Mouse (Mus musculus) E14TG2a.4 (cell line): ENCODE measurements at regions not wholly inside any gene's neighbourhood (a gene's known extent, or its start where the extent isn't known, plus 50 kb on each side); places are given as distances from the start of the nearest gene placed in this dataset.

Experiments used
- H3K27me3 ChIP-seq: 2 replicates; pipeline ENCODE4 v1.6.1; 2014; ENCODE audit warnings: low read length, control low read depth; ENCODE audit not compliant: insufficient read depth
- H3K36me3 ChIP-seq: 2 replicates; pipeline ENCODE4 v1.6.1; 2014; ENCODE audit warnings: low read length, control low read depth; ENCODE audit not compliant: insufficient read depth
- H3K4me1 ChIP-seq: replicated peaks from 2 replicates; pipeline ENCODE4 v1.6.1; 2014; ENCODE audit warnings: low read depth, low read length, control low read depth
- H3K4me3 ChIP-seq: replicated peaks from 2 replicates; pipeline ENCODE4 v1.5.1; 2014; ENCODE audit warnings: mild to moderate bottlenecking, low read length
- H3K9me3 ChIP-seq: 2 replicates; pipeline ENCODE4 v1.6.1; 2014; ENCODE audit warnings: low read length, control low read depth
- CTCF ChIP-seq: conservative IDR thresholded peaks from 2 replicates; pipeline ENCODE4 v1.5.1; 2014; ENCODE audit warnings: low read length
- NANOG ChIP-seq: IDR thresholded peaks from 2 replicates; pipeline ENCODE4 v1.6.1; 2014; ENCODE audit warnings: borderline replicate concordance, low read length, mixed read lengths
- POU5F1 ChIP-seq: IDR thresholded peaks from 2 replicates; pipeline ENCODE4 v1.6.1; 2014; ENCODE audit warnings: low read length, borderline replicate concordance

- H3K9me3 ChIP-seq, result no peaks in the 10 kb centered on the region
- TF ChIP-seq POU5F1, result no peak
- no peak for TF ChIP-seq NANOG
- no peak for TF ChIP-seq CTCF
- H3K36me3 ChIP-seq, result no peaks in the 10 kb centered on the region; the same call in 1 of the 2 replicates
- H3K27me3 ChIP-seq, result no peaks in the 10 kb centered on the region
- H3K4me1 ChIP-seq, result no peaks in the 10 kb centered on the region
- H3K4me3 ChIP-seq, result no peak overlapping the region
These were observed 138.8 kb downstream of the Adcyap1 start for GRCm38 (mm10) chr17:93337576-93337975.

DNA sequence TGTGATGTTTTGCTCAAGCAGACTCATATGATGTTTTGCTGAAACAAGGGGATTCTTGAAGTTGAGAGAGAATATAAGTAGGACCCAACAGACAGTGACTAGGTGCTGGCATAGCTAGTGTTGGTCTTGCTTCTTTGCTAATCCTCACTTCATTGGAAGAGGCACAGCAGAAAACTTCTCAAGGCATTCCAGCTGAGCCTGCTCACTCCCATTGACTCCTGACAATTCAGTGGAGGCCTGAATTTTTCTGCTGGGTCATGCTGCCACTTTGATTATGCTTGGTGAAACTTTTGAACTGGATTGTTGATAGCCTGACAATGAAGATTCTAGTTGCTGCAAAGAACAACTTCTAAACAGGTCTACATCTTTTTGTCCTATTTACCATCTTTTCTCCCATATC, 156.4 kb downstream of the Adcyap1 start:
- TF ChIP-seq CTCF (no peak), POU5F1 (no peak), NANOG (no peak)
- Histone ChIP-seq H3K36me3 (no peaks in the 10 kb centered on the region), H3K9me3 (no peaks in the 10 kb centered on the region), H3K27me3 (no peaks in the 10 kb centered on the region), H3K4me1 (no peaks in the 10 kb centered on the region), H3K4me3 (no peak overlapping the region)

- Histone ChIP-seq H3K9me3 (no peaks in the 10 kb centered on the region), H3K27me3 (no peaks in the 10 kb centered on the region), H3K4me1 (no peaks in the 10 kb centered on the region), H3K36me3 (no peaks in the 10 kb centered on the region), H3K4me3 (no peak overlapping the region)
- TF ChIP-seq NANOG, result no peak
- no peak for TF ChIP-seq POU5F1
- no peak for TF ChIP-seq CTCF
These were observed 164.1 kb downstream of the Adcyap1 start for GRCm38 (mm10) chr17:93362926-93363325.

DNA sequence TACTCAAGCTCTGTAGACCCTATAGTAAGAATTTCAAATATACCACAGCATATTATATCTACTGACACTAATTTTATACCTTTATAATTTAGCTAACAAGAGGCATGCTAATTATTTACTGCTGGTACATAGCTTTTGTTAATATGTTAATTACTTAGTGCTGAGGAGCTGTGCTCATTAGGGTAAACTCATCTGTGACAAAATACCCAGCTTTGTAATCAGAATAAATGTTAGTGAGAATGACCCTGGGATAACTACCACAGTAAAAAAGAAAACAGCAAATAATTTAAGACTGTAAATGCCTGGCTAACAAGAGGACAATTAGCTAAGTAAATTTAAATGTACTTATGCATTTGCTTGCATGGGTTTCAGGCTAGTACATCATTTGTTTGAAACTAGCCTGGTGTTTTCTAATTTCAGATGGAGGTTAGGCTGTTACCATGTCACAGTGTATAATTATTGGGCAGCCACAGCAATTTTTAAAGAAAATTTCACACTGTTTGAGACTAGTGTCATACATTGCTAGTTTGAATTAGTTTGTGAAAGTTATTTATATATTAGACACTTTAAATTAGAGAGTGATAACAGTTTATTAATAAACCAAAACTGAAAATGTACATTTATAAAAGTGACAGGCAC, 178.8 kb downstream of the Adcyap1 start:
- no peak for TF ChIP-seq NANOG
- TF ChIP-seq POU5F1, result no peak
- no peak for TF ChIP-seq CTCF
- Histone ChIP-seq H3K9me3 (no peaks in the 10 kb centered on the region), H3K36me3 (no peaks in the 10 kb centered on the region)

GRCm38 (mm10) chr17:93379789-93380398, 181.1 kb downstream of the Adcyap1 start:
- TF ChIP-seq NANOG, result no peak
- TF ChIP-seq POU5F1, result no peak
- no peak for TF ChIP-seq CTCF
- H3K4me1 ChIP-seq, result no peaks in the 10 kb centered on the region
- no peaks in the 10 kb centered on the region for H3K9me3 ChIP-seq
- H3K36me3 ChIP-seq, result no peaks in the 10 kb centered on the region
- no peak overlapping the region for H3K4me3 ChIP-seq
- no peaks in the 10 kb centered on the region for H3K27me3 ChIP-seq

More for the DNA sequence above, 178.8 kb downstream of the Adcyap1 start:
- Histone ChIP-seq H3K4me1 (no peaks in the 10 kb centered on the region), H3K27me3 (no peaks in the 10 kb centered on the region), H3K4me3 (no peak overlapping the region)

- Histone ChIP-seq H3K9me3 (no peaks in the 10 kb centered on the region), H3K4me3 (no peak overlapping the region), H3K36me3 (no peaks in the 10 kb centered on the region), H3K4me1 (no peaks in the 10 kb centered on the region), H3K27me3 (no peaks in the 10 kb centered on the region)
- TF ChIP-seq POU5F1 (no peak), CTCF (no peak), NANOG (no peak)
These were observed 191.4 kb downstream of the Adcyap1 start for GRCm38 (mm10) chr17:93390256-93390655.

GRCm38 (mm10) chr17:93409329-93409728, 210.5 kb downstream of the Adcyap1 start:
- no peaks in the 10 kb centered on the region for H3K27me3 ChIP-seq
- H3K9me3 ChIP-seq, result peaks cover 1% of the 10 kb centered on the region
- TF ChIP-seq CTCF (no peak), NANOG (no peak), POU5F1 (no peak)
- no peaks in the 10 kb centered on the region for H3K36me3 ChIP-seq
- no peaks in the 10 kb centered on the region for H3K4me1 ChIP-seq
- H3K4me3 ChIP-seq, result no peak overlapping the region
